Mouse (Mus musculus): ENCODE measurements at regions not wholly inside any gene's neighbourhood (a gene's known extent, or its start where the extent isn't known, plus 50 kb on each side); places are given as distances from the start of the nearest gene placed in this dataset.

DNA sequence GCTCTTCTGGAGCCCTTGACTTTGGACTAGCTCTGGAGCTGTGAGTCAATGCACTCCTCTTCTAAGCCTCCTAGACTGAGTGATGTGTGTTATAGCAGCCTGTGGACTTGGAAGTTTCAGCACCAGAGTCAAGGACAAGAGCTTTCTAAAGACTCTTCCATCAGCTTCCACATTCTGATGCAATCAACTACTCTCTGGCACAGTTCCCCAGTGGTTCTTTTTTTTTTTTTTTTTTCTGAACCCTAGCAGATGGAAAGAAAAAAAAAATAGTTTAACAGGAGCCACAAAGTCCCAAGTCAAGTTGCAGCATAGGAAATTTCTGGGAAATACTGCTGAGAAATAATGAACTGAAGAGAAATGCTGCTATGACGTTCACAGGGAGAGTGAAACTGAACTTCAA is 324.4 kb upstream of the Tle4 start:
- TF ChIP-seq POLR2A (IDR thresholded peaks at IDR 0.05; ENCODE audit: low read depth, low read length) (no peak), CTCF (IDR thresholded peaks at IDR 0.05; ENCODE audit: extremely low read depth, insufficient read length, insufficient replicate concordance, low read depth, low read length) (no peak)
